Mouse (Mus musculus): ENCODE data around the gene Zdhhc6.

Gene Zdhhc6

GRCm38 (mm10) chr19:55258514-55258913, 57.3 kb downstream of the Zdhhc6 start:
- no peak for DNase-seq (ENCODE audit: low spot score in 2 of 2)

DNA sequence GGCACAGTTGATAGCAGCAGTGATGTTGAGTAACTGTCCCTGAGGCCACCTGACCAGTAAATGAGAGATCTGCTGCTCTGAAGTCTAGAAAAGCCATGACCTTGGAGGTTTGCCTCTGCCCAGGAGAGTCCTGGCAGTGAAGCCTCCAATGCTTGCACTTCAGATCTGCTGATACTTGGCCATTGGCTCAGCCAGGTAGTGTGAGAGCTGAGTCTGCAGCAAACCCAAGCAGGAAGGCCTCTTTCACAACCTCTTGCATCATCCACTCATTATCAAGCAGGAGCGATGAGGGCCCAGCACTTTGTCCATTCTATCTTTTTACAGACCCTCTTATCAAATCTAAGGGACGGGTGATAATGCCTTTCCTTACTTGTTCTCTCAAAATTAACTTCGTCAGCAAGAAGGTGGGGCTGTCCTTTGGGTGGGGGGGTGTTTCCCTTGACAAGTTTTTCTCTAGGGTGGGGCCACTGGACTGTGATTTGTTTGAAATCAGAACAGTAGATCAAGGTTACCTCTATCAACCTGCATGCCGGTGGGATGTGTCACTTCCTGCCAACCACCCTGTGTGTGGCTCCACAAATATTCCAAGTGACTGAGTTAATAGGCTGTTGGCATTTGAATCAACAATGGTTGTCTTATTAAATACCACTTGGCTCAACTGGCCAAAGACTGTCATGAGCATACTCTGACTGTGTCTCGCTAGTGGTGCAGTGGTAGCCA, 58.0 kb downstream of the Zdhhc6 start:
- DNase-seq (ENCODE audit: low spot score in 2 of 2) = peak in 1 of 2 experiments; percentile 31

DNA sequence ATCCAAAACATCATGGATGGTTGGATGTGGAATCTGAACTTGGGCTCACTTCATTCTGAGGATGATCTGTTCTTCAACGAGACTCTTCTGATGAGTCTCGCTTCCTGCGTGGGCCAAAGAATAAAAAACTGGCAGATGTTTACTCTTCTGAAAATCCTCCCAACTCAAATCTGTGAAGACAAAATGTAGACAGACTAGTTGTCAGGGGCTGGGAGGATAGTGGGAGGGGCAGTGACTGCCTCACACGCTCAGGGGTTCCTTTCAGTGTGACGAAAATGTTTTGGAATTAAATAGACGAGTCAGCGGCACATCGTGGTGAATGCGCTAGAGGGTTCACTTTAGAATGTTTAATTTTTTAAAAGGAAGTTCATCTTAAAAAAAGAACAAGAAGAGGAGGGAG, 59.7 kb downstream of the Zdhhc6 start:
- no peak for DNase-seq (ENCODE audit: low spot score in 2 of 2)

DNA sequence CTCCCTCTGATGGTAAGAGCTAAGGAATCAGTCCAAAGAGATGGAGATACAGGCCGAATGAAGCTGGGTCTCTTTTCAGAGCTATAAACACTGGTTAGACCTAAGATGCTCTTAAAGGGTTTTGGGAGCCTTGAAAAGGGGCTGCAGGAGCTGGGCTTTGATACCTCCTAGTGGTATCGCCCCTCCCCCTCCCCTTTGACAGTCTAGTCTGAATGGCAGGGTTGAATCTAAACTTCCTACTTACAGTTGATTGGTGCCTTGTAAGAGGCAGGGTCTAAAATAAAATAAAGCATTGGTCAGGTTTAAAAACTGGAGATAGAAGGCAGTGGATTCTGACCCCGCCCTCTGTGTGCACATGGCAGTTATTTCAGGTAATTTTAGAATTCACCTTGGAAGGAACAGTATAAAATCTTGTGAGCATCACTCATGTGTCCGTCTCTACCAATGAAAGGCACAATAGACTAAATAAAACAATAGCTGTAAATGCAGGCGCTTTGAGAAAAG, 61.3 kb downstream of the Zdhhc6 start:
- DNase-seq (ENCODE audit: low spot score in 2 of 2) = no peak

- peak; percentile 70 to 74 for DNase-seq (ENCODE audit: low spot score in 2 of 2)
Observed at GRCm38 (mm10) chr19:55253570-55254441, 62.0 kb downstream of the Zdhhc6 start.

GRCm38 (mm10) chr19:55253239-55253569, 62.6 kb downstream of the Zdhhc6 start:
- no peak for DNase-seq (ENCODE audit: low spot score in 2 of 2)

- no peak for DNase-seq (ENCODE audit: low spot score in 2 of 2)
Observed at GRCm38 (mm10) chr19:55251383-55252124, 64.3 kb downstream of the Zdhhc6 start, which contains the start of gene Acsl5. Acsl5 (plus strand) TSS chr19:55251938.

GRCm38 (mm10) chr19:55250451-55250850, 65.4 kb downstream of the Zdhhc6 start:
- DNase-seq (ENCODE audit: low spot score in 2 of 2) = no peak

DNA sequence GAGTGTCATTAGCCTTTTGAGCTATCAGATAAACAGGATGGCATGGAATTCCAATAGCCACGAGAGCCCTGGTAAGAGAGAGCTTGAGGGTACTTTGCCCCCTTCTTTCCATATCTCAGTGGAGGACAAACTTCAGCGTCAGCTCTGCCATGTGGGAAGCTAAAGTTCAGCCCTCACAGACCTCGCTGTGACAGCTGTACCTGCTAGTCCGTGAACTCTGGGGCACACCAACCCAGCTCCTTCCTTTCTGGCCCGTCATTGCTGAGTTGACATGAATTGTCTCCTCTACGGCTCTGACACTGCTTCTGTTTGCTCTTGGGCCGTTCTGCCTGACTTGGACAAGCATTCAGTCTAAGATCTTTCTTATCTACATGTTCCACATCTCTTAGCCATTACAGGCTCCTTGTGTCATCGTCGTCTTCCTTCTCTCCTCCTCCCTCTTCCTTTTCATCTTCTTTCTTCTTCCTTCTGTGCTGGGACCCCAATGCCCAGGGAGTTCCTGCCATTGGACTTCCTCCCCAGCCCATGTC, 67.8 kb downstream of the Zdhhc6 start:
- no peak for DNase-seq (ENCODE audit: low spot score in 2 of 2)

DNA sequence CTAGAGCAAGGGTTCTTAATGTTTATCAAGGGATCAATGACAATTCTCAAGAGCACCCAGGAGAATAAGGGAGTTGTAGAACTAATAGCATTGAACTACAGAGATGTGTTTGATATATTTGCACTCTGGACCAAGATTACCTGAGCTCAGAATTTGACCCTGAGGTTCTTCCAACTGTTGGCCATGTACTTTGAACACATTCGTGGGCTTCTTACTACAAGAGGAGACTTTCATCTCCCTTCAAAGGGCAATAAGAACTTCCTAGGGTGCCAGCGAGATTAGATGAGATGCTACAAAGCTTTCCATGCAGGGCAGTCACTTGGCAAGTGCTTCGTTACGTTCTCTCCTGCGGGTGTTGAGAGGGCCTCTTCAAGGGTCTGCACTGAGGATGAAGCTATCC, 68.3 kb downstream of the Zdhhc6 start:
- no peak for DNase-seq (ENCODE audit: low spot score in 2 of 2)

GRCm38 (mm10) chr19:55244791-55245231, 71.0 kb downstream of the Zdhhc6 start:
- peak in 1 of 2 experiments; percentile 39 for DNase-seq (ENCODE audit: low spot score in 2 of 2)

- DNase-seq (ENCODE audit: low spot score in 2 of 2) = no peak
Observed at GRCm38 (mm10) chr19:55241186-55241645, 74.6 kb downstream of the Zdhhc6 start, which contains the start of gene Gucy2g. Gucy2g (minus strand) TSS chr19:55241236.

DNA sequence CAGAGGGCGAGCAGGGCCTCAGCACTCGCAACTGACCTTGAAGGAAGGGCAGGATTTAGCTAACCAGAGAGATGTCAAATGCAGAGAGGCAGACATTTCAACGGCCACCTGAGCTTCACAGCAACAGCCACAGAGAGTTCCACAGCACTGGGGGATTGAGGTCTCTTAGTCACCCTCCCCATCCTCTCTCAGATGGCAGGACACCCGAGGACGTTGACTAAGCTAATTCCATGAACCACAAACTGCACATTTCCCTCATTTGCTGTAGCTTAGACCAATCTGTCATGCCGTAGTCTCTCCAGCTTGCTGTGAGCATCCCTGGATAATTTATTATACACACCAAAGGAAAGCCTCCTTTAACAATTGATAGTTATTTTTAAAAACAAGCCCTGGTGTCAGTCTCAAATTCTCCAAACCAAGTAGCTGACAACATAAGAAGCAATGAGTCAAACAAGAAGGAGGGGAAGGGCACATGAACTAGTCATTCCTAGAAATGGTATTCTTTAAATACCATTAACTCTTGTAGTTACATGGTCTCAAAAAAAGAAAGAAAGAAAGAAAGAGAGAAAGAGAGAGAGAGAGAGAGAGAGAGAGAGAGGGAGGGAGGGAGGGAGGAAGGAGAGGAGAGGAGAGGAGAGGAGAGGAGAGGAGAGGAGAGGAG, 75.9 kb downstream of the Zdhhc6 start:
- no peak for DNase-seq (ENCODE audit: low spot score in 2 of 2)

DNA sequence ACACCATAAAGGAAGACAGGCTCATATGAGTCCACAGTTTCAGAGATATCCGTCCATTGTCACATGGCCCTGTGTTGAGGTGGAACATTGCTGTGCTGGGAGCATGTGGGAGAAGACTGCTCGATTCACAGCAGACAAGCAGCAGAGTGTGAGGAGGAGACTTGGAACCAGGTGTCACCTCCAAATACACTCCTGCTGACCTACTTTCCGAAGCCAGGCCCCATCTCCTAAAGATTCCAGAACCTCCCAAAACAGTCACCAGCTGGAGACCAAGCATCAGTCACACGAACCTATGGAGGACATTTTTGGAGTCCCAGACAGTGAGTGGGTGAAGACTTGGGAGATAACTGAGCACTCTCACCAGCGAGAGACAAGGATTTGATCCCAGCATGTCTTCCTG, 79.3 kb downstream of the Zdhhc6 start:
- no peak for DNase-seq (ENCODE audit: low spot score in 2 of 2)

GRCm38 (mm10) chr19:55236026-55236425, 79.8 kb downstream of the Zdhhc6 start:
- DNase-seq (ENCODE audit: low spot score in 2 of 2) = no peak

- peak in 1 of 2 experiments; percentile 42 for DNase-seq (ENCODE audit: low spot score in 2 of 2)
Observed at GRCm38 (mm10) chr19:55232136-55232535, 83.7 kb downstream of the Zdhhc6 start.

DNA sequence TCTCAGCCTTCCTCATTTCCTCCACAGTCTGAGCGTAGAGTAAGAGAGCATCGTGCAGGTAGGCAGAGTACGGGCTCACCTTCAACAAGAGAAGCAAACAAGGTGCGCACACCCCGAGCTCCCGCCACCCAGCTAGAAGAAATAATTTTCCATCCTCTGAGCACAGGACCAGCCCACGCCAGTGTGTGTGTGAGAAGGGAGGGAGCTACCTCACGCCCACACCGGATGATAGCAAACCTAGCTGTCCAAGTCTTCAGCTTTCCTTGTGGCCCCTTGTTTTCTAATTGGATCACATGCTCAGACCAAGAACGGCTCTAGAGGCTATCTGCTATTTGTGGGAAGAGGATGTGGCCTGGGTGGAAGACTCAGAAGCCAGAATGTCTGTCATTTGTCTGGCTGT, 84.8 kb downstream of the Zdhhc6 start:
- no peak for DNase-seq (ENCODE audit: low spot score in 2 of 2)

DNA sequence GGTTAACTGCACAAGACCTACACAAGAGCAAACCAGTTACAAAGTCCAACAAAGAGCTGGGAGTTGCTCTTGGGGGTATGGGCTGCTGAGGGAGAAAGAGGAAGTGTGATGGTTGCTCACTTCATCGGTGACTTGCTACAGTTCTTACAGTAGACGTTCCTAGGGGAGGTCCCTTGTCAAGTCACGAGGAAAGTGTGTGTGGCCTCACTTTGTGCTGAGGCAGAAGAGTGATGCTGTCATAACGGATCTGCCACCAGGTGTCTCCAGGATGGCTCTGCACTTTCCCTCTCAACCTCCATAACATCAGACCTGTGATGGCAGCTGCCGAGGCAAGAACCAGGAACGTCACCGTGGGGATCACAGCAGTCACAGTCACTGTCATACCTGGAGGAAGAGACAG, 88.7 kb downstream of the Zdhhc6 start:
- no peak for DNase-seq (ENCODE audit: low spot score in 2 of 2)

DNA sequence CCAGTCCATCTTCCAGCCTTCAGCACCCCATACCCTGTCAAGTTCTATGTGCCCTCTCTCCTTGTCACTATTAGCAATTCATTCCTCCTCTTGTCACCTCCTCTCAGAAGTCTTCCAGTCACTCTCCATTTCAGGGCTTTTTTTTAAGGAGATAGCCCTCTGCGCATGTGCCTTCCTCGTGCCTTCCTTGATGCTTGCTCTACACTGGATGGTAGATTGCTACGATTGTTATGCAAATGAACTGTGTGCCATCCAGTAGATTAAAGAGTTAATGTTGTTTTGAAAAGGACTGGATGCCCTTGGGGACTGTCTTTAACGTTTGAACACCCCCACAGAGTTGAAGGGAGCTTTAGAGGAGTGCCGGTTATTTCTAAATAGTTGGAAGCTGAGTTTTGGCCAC, 89.2 kb downstream of the Zdhhc6 start:
- DNase-seq (ENCODE audit: low spot score in 2 of 2) = no peak

DNA sequence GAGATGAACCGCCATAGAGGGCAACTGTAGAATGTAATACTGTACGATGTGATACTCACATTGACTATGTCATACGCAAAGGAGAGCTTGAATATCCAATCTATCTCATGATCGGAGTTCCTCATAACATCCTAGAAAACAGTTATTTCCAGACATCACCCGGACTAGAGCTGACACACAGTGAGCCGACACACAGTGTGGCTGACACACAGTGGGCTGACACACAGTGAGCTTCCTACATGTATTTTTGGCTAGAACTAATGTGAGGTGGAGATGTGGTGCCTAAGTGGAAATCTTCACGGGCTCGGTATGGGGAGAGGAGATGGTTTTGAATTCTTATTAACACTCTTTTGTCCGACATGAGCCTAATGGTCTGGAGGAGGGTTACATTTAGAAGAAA, 93.6 kb downstream of the Zdhhc6 start:
- DNase-seq (ENCODE audit: low spot score in 2 of 2) = no peak

Data from urinary bladder, postnatal 36 days (tissue).